Mouse (Mus musculus): ENCODE results near the gene Pkn1.

- TF ChIP-seq POLR2A (IDR thresholded peaks at IDR 0.05; ENCODE audit: insufficient read depth, low read depth, low read length), result no peak
- TF ChIP-seq CTCF (IDR thresholded peaks at IDR 0.05; ENCODE audit: insufficient read depth, low read depth, low read length), result no peak
These were observed 75.4 kb downstream of the Pkn1 start for GRCm38 (mm10) chr8:83623549-83623948.
